Mouse (Mus musculus) heart, adult 2 months (tissue): ENCODE results near the gene Fam89a. TPM values are rescaled to one million over a fixed set of nuclear protein-coding genes. Genes with fewer than 3 reads are reported as not detected.

Experiments used
- DNase-seq, 2 experiments: peaks; one replicate each; pipeline ENCODE4 v3.0.0; 2021
- H3K27ac ChIP-seq: fragments of 200-600 bp; 2 replicates; pipeline ENCODE4 v1.8.1; 2022
- H3K27me3 ChIP-seq: fragments of 200-500 bp; 2 replicates; pipeline ENCODE4 v1.6.1; 2012; ENCODE audit warnings: mild to moderate bottlenecking, low read length, inconsistent platforms, mixed read lengths; ENCODE audit not compliant: control insufficient read depth, insufficient read depth
- H3K36me3 ChIP-seq: fragments of 200-500 bp; 2 replicates; pipeline ENCODE4 v1.6.1; 2012; ENCODE audit warnings: low read length, inconsistent platforms; ENCODE audit not compliant: control insufficient read depth, insufficient read depth
- H3K4me1 ChIP-seq: fragments of 200-500 bp; 2 replicates; pipeline ENCODE4 v1.6.1; 2011; ENCODE audit warnings: low read length; ENCODE audit not compliant: control insufficient read depth, insufficient read depth
- H3K4me3 ChIP-seq: fragments of 200-600 bp; 2 replicates; pipeline ENCODE4 v1.8.1; 2022
- H3K79me2 ChIP-seq: fragments of 200-500 bp; replicated peaks from 2 replicates; pipeline ENCODE4 v1.6.1; 2012; ENCODE audit warnings: mild to moderate bottlenecking, inconsistent platforms, low read length, moderate library complexity, mixed read lengths; ENCODE audit not compliant: control insufficient read depth, insufficient read depth
- H3K9ac ChIP-seq: fragments of 200-500 bp; 2 replicates; pipeline ENCODE4 v1.6.1; 2012; ENCODE audit warnings: low read depth, mild to moderate bottlenecking, control low read depth, inconsistent platforms, low read length, mixed read lengths
- CTCF ChIP-seq: fragments of 200-600 bp; IDR thresholded peaks from 2 replicates; pipeline ENCODE4 v1.8.1; 2022; ENCODE audit warnings: antibody characterized with exemption, mild to moderate bottlenecking, moderate library complexity
- EP300 ChIP-seq: fragments of 200-500 bp; IDR thresholded peaks from 2 replicates; pipeline ENCODE4 v1.6.1; 2011; ENCODE audit warnings: low read depth, low read length, control low read depth; ENCODE audit not compliant: insufficient read depth
- POLR2A ChIP-seq: fragments of 200-500 bp; IDR thresholded peaks from 2 replicates; pipeline ENCODE4 v1.6.1; 2011; ENCODE audit warnings: mild to moderate bottlenecking, low read depth, low read length, control low read depth; ENCODE audit not compliant: insufficient read depth
- WGBS: fragments of 180-500 bp; shearing (Covaris S2); methylation state at CpG from one replicate; pipeline ENCODE4 v1.1.7; 2018; 5-methylcytosine and 5-hydroxymethylcytosine counted together
- intact Hi-C: fragments of 180-260 bp; cut with DNase I; formaldehyde crosslinking; loops from one replicate; pipeline ENCODE4 v1.15.1; 2025
- polyA plus RNA-seq: library from polyadenylated mRNA; depleted of rRNA; stranded (reverse); fragments of >200 nt; gene quantifications from 2 replicates; pipeline ENCODE4 v1.2.3, GENCODE M21; 2012
- total RNA-seq, 2 experiments: library from RNA; stranded (reverse); gene quantifications; 2 replicates each; pipeline ENCODE4 v1.2.3; 2021

Gene Fam89a
- total and polyA plus RNA-seq, 3 experiments = 1.6 to 2.1 (median 1.8) TPM

GRCm38 (mm10) chr8:124713207-124713606 lies 38.4 kb downstream of the Fam89a start:
- 87% methylated on average over 6 of the region's 6 CpGs for WGBS

DNA sequence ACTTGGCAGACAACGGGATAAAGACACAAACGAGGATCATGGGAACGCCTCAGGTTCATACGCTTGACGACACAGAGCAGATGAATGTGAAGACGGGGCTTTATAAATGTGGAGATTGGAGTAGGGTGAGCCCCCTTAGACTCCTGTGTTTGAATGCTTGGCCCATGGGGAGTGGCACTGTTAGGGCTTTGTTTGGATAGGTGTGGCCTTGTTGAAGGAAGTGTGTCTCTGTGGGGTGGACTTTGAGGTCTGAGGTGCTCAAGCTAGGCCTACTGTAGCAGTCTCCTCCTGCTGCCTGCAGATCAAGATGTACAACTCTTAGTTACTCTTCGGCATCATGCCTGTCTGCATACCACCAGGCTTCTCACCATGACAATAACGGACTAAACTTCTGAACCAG lies 45.8 kb downstream of the Fam89a start:
- intact Hi-C loops = no loop called here
- H3K27me3 ChIP-seq = no peaks in the 10 kb centered on the region
- no peaks in the 10 kb centered on the region for H3K79me2 ChIP-seq
- H3K4me3 ChIP-seq = no peak overlapping the region
- no peak overlapping the region for H3K9ac ChIP-seq
- peaks cover under 1% of the 10 kb centered on the region; the same call in 1 of the 2 replicates for H3K4me1 ChIP-seq
- H3K27ac ChIP-seq = no peak overlapping the region
- WGBS = 99% methylated on average over 8 of the region's 8 CpGs
- no peaks in the 10 kb centered on the region for H3K36me3 ChIP-seq
- TF ChIP-seq EP300 = no peak
- TF ChIP-seq POLR2A = no peak
- TF ChIP-seq CTCF = no peak
- DNase-seq = no peak

More at GRCm38 (mm10) chr8:124713207-124713606, 38.4 kb downstream of the Fam89a start:
- no peaks in the 10 kb centered on the region for H3K36me3 ChIP-seq
- no peak overlapping the region for H3K4me3 ChIP-seq
- no peak for TF ChIP-seq CTCF
- no peak for TF ChIP-seq EP300
- no peak for TF ChIP-seq POLR2A
- H3K27ac ChIP-seq = no peak overlapping the region
- no peak overlapping the region for H3K9ac ChIP-seq
- H3K79me2 ChIP-seq = no peaks in the 10 kb centered on the region
- DNase-seq = no peak
- no peaks in the 10 kb centered on the region for H3K27me3 ChIP-seq
- intact Hi-C loops = no loop called here
- H3K4me1 ChIP-seq = no peaks in the 10 kb centered on the region

- Histone ChIP-seq H3K27ac (no peak overlapping the region), H3K4me1 (peaks cover 4% of the 10 kb centered on the region), H3K79me2 (no peaks in the 10 kb centered on the region), H3K4me3 (no peak overlapping the region), H3K36me3 (no peaks in the 10 kb centered on the region), H3K9ac (no peak overlapping the region), H3K27me3 (no peaks in the 10 kb centered on the region)
- intact Hi-C loops = no loop called here
- WGBS = 69% methylated on average over 4 of the region's 4 CpGs
- peak in 1 of 2 experiments; percentile 22 for DNase-seq
- no peak for TF ChIP-seq POLR2A
- TF ChIP-seq EP300 = no peak
These were observed 47.3 kb downstream of the Fam89a start for GRCm38 (mm10) chr8:124704376-124704775.

- Histone ChIP-seq H3K4me3 (no peak overlapping the region), H3K27me3 (no peaks in the 10 kb centered on the region), H3K9ac (no peak overlapping the region), H3K36me3 (no peaks in the 10 kb centered on the region), H3K4me1 (peaks cover 4% of the 10 kb centered on the region), H3K79me2 (no peaks in the 10 kb centered on the region), H3K27ac (no peak overlapping the region)
- WGBS = 44% methylated on average over 4 of the region's 4 CpGs
- no peak for DNase-seq
- TF ChIP-seq EP300 = no peak
- no peak for TF ChIP-seq CTCF
- no peak for TF ChIP-seq POLR2A
- intact Hi-C loops = no loop called here
These were observed 48.1 kb downstream of the Fam89a start for GRCm38 (mm10) chr8:124703526-124703925.

DNA sequence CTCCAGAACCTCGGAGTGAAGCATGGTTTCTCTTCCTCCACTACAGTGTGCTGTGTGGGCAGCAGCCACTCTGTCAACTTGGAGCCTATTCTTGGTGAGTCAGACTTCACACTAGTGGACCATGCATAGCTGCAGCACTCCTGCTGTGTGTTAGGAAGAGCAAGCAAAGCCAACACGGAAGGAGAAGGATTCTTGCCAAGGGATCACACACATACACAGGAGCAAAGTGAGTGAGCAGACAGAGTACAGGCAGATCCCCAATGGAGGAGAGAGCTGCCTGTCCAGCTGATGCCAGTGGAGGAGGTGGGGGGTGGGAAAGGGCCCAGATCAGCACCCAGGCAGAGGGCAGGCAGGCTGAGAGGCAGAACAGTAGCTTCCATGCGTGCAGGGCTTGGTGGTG lies 49.4 kb downstream of the Fam89a start:
- H3K9ac ChIP-seq = no peak overlapping the region
- no peak for DNase-seq
- no peak overlapping the region for H3K4me3 ChIP-seq
- H3K27me3 ChIP-seq = no peaks in the 10 kb centered on the region
- WGBS = 57% methylated on average over 3 of the region's 3 CpGs
- no peaks in the 10 kb centered on the region for H3K36me3 ChIP-seq
- H3K79me2 ChIP-seq = no peaks in the 10 kb centered on the region
- H3K27ac ChIP-seq = no peak overlapping the region
- TF ChIP-seq POLR2A = no peak
- no peak for TF ChIP-seq EP300
- TF ChIP-seq CTCF = no peak
- H3K4me1 ChIP-seq = peaks cover 4% of the 10 kb centered on the region
- intact Hi-C loops = no loop called here

DNA sequence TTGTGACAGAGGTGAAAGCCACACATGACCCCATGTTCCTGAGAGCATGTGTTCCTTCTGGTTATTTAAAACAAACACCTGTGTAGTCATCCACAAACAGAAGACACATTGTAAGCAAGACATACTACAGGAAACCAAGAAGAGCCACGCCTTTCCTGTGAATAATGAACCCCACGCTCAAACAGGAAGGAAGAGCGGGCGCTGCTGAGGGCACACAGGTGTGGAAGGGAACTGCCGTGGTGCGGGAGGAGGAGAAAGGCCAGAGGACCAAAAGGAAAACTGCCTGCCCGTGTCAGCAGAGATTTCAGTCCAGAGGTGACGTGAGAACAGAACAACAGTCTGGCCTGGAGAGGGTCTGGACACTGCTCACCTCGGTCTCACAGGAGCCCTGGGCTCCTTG lies 50.6 kb downstream of the Fam89a start:
- intact Hi-C loops = no loop called here

More for the DNA sequence above, 50.6 kb downstream of the Fam89a start:
- Histone ChIP-seq H3K79me2 (no peaks in the 10 kb centered on the region), H3K27ac (no peak overlapping the region), H3K36me3 (no peaks in the 10 kb centered on the region), H3K4me1 (peaks cover 4% of the 10 kb centered on the region), H3K27me3 (no peaks in the 10 kb centered on the region), H3K4me3 (no peak overlapping the region), H3K9ac (no peak overlapping the region)
- DNase-seq = peak in 1 of 2 experiments; percentile 48
- no peak for TF ChIP-seq EP300
- WGBS = 61% methylated on average over 9 of the region's 9 CpGs
